Mouse (Mus musculus): ENCODE results near the gene Sptlc2.
"Not testable (repeated sequence)": the region's sequence is repeated elsewhere in the genome, so short reads cannot be mapped to it uniquely, and the experiment has no call there.

Gene Sptlc2

GRCm38 (mm10) chr12:87278118-87278730 is 109.9 kb downstream of the Sptlc2 start:
- DNase-seq (ENCODE audit: low spot score in 2 of 2) = no peak

- DNase-seq (ENCODE audit: low spot score in 2 of 2) = not testable (repeated sequence)
Observed at GRCm38 (mm10) chr12:87277251-87277650, 110.9 kb downstream of the Sptlc2 start.

DNA sequence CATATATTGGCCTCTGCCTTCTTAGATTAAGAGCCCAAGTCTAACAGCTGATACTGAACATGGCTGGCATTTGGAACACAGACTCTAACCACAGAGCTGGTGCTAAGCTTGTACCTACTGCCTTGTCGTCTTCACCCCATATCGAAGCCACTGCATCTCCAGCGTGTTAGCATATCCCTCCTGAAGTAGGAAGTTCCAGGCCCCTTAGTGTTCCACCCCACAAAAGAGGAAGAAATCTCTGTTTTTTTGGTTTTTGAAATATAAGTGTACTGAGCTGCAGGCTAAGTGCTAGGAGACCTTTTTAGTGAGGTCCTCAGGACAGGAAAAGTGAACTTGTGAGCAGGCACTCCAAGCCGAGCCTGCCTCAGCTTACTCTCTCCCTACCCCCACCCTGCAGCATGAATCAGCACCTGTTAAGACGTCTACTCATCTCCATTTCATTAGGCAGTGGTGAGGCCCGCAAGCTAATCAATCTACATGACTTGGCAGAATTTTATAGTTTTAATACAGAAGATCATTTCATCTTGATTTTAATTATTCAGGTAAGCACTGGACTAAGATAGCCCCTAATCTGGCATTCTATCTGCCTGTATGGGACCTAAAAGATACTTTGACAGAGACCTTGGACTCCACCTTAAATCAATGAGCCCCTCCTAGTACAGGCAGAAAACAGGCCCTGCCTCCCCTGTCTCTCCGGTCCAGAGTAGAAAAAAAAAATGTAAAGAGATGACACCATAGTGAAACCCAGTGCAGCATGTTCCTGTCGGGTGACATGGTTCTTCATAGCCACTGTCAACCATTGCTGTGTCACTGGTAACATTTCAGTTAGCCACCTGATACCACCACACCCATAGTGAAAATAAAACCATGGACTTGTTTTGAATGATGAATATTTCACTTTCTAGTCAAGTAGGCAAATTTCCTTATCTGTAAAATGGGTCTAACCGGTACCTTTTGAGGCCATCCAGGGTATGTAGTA is 113.0 kb downstream of the Sptlc2 start:
- no peak for DNase-seq (ENCODE audit: low spot score in 2 of 2)

DNA sequence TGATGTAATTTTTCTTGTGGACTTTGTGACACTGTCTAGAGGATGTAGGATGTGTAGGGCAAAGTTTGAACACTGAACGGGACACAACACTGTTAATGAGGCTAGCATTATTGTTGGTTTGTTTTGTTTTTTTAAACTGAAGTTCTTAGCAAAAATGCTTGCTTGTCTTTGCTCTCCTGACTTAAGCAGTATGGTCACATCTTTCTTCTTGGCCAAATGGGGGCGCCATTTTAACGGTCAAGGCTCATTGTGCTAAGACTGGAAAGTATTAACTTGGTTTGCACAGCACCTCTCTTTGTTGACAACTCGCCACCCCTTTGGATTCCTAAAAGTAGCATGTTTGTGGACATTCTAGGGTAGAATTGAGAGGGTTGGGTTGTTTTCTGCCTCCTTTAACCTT is 120.5 kb downstream of the Sptlc2 start:
- DNase-seq (ENCODE audit: low spot score in 2 of 2) = peak; percentile 53 to 54

DNA sequence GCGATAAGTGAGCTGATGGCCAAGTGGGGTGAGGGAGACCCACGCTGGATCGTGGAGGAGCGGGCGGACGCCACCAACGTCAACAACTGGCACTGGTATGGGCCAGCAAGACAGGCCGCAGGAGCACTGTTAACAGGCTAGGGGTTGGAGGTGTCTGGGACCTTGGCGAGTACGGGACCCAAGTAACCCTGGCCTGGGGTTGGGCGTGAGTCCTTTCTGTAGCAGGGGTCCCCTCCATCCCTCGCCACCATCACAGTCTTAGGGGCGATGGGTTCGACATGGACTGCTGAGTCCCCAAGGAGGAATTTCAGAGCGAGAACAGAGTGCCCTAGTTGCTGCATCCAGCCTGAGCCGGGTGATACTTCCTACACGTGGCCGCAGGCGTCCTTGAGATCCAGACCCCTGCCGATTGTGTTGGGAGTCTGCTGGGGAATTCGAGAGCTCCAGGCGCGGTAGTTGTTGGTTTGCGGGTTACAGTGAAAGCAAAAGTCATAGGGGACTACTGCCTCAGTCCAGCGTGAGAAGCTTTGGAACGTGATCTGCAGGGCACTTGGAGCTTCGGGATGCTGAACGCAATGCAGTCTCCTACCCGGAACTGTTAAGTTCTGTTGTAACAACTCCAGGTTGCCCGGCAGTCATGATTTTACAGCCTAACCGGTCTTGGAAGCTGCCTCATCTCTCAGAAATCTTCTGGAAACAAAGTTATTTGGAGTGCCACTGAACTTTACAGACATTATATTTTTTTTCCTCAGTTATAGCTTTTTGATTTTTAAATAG is 121.1 kb downstream of the Sptlc2 start:
- DNase-seq (ENCODE audit: low spot score in 2 of 2) = no peak

GRCm38 (mm10) chr12:87266108-87266826 is 121.9 kb downstream of the Sptlc2 start, which contains the start of the genes Vipas39 and Ahsa1:
TSS of gene Vipas39 (minus strand) at chr12:87266256.
TSS of gene Ahsa1 (plus strand) at chr12:87266479.
- DNase-seq (ENCODE audit: low spot score in 2 of 2) = peak; percentile 94 to 97

GRCm38 (mm10) chr12:87265444-87265843 is 122.7 kb downstream of the Sptlc2 start:
- DNase-seq (ENCODE audit: low spot score in 2 of 2) = no peak

- no peak for DNase-seq (ENCODE audit: low spot score in 2 of 2)
Observed at GRCm38 (mm10) chr12:87260562-87260961, 127.6 kb downstream of the Sptlc2 start.

DNA sequence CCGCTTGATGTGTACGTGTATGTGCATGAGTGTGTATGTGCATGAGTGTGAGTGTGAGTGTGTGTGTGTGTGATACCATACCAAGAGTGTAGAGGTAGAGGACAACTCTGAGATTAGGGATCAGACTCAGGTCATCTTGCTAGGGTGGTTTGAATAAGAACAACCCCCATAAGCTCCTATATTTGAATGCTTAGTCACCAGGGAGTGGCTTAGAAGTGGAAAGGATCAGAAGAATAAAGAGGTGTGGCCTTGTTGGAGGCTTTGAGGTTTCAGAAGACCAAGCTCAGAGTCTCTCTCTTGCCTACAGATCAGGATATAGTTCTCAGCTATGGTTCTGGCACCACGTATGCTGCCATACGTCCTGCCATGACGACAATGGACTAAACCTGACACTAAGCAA is 131.5 kb downstream of the Sptlc2 start:
- no peak for DNase-seq (ENCODE audit: low spot score in 2 of 2)
